Mouse (Mus musculus): ENCODE data around the gene Cdrt4.

DNA sequence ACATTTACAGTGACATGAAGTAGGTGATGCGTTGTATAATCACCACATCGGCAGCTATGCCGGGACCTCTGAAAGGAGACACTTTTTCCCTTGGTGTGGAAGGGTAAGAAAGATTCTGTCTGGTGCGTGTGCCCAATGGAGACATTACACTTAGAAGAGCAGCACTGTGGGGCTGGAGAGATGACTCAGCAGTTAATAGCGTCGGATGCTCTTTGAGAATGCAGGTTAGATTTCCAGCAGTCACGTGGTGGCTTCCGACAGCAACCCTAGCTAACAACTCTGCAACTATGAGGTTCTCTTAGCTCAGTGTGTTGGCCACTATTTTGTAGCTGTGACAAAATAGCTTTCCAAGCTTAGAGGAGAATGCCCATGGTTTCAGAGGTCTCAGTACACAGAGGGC, 49.1 kb downstream of the Cdrt4 start:
- TF ChIP-seq CTCF (conservative IDR thresholded peaks at IDR 0.05 in 1 of 2, IDR thresholded peaks at IDR 0.05 in 1 of 2; ENCODE audit: low read depth in 2 of 2, low read length in 2 of 2) (no peak), EP300 (IDR thresholded peaks at IDR 0.05; ENCODE audit: low read length) (no peak), POLR2A (IDR thresholded peaks at IDR 0.05; ENCODE audit: low read depth, low read length) (no peak), SIN3A (IDR thresholded peaks at IDR 0.05; ENCODE audit: low read length) (no peak), PAX5 (IDR thresholded peaks at IDR 0.05; ENCODE audit: low read length) (no peak), USF2 (conservative IDR thresholded peaks at IDR 0.05; ENCODE audit: low read depth, low read length) (no peak), MAX (IDR thresholded peaks at IDR 0.05; ENCODE audit: low read length) (no peak), IRF4 (IDR thresholded peaks at IDR 0.05; ENCODE audit: low read depth, low read length) (no peak), E2F4 (IDR thresholded peaks at IDR 0.05; ENCODE audit: insufficient replicate concordance, low read depth, low read length) (no peak), TCF12 (IDR thresholded peaks at IDR 0.05; ENCODE audit: low read depth, low read length) (no peak)

Measured in CH12.LX (cell line).